Mouse (Mus musculus): ENCODE measurements at regions not wholly inside any gene's neighbourhood (a gene's known extent, or its start where the extent isn't known, plus 50 kb on each side); places are given as distances from the start of the nearest gene placed in this dataset. TPM values are rescaled to one million over a fixed set of nuclear protein-coding genes. Genes with fewer than 3 reads are reported as not detected.

GRCm38 (mm10) chr16:3273427-3273826 is 317.4 kb upstream of the Olfr161 start:
- Histone ChIP-seq H3K27ac (no peak overlapping the region), H3K4me1 (no peaks in the 10 kb centered on the region), H3K9ac (no peak overlapping the region), H3K27me3 (replicated peaks) (no peaks in the 10 kb centered on the region), H3K9me3 (peaks cover 76% of the 10 kb centered on the region), H3K4me3 (no peak overlapping the region), H3K36me3 (replicated peaks) (no peaks in the 10 kb centered on the region), H3K4me2 (no peak overlapping the region)
- WGBS = 83% methylated on average over 2 of the region's 2 CpGs
- ATAC-seq (replicated peaks) = no peak

Small RNA genes lying in the stretch of these regions (microRNA-seq; reads per million reads assigned to microRNA genes)
- not detected for gene Gm23215
